Mouse (Mus musculus): ENCODE data around the gene Abtb1. TPM values are rescaled to one million over a fixed set of nuclear protein-coding genes. Genes with fewer than 3 reads are reported as not detected.
A peak's percentile ranks its signal among the peaks of the same experiment; 100 is the strongest.

Gene Abtb1
- polyA plus RNA-seq, 1 experiment from 2014 or later, result 31.6 TPM

DNA sequence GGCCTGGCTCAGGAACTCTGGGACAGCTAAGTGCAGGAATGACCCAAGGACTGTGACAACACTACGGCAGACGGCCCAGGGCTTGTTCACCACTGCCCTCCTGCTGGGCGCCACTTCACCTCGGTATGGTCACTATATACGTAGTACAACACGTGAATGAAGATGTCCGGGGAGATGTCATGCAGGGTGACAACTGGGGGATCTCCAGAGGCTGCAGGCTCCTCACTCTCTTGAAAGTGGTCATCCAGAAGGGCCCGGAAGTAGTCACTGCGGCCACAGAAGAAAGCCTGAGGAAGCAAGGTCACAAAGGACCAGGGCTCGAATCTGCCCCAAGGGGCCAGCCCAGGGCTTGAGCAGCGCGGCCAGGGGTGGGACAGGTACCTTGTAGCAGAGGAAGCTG, 3.8 kb downstream of the Abtb1 start:
- H3K36me3 ChIP-seq (ENCODE audit: control insufficient read depth, insufficient read depth), result peaks cover 25% of the 10 kb centered on the region
- 87% methylated on average over 12 of the region's 12 CpGs for WGBS

GRCm38 (mm10) chr6:88836178-88836819, 5.5 kb downstream of the Abtb1 start:
- no peak overlapping the region for H3K4me3 ChIP-seq (ENCODE audit: low read length)
- H3K27ac ChIP-seq (ENCODE audit: low read length), result no peak overlapping the region
- peaks cover 25% of the 10 kb centered on the region for H3K36me3 ChIP-seq (ENCODE audit: control insufficient read depth, insufficient read depth)
- H3K27me3 ChIP-seq (ENCODE audit: control insufficient read depth, insufficient read depth, low read length), result no peaks in the 10 kb centered on the region
- no peak for ATAC-seq (replicated peaks; ENCODE audit: extremely low read depth, insufficient read depth, low FRiP score)
- no peak overlapping the region for H3K9ac ChIP-seq (ENCODE audit: low read length)
- H3K9me3 ChIP-seq (replicated peaks; ENCODE audit: control insufficient read depth, low read length), result no peaks in the 10 kb centered on the region
- H3K4me2 ChIP-seq (ENCODE audit: low read depth, low read length), result no peak overlapping the region
- WGBS, result 78% methylated on average over 28 of the region's 28 CpGs
- H3K4me1 ChIP-seq (ENCODE audit: control insufficient read depth, insufficient read depth, low read length), result peaks cover 20% of the 10 kb centered on the region

More for the DNA sequence above, 3.8 kb downstream of the Abtb1 start:
- Histone ChIP-seq H3K27me3 (ENCODE audit: control insufficient read depth, insufficient read depth, low read length) (no peaks in the 10 kb centered on the region), H3K4me1 (ENCODE audit: control insufficient read depth, insufficient read depth, low read length) (peaks cover 19% of the 10 kb centered on the region), H3K4me3 (ENCODE audit: low read length) (no peak overlapping the region), H3K27ac (ENCODE audit: low read length) (no peak overlapping the region), H3K4me2 (ENCODE audit: low read depth, low read length) (no peak overlapping the region), H3K9me3 (replicated peaks; ENCODE audit: control insufficient read depth, low read length) (no peaks in the 10 kb centered on the region), H3K9ac (ENCODE audit: low read length) (no peak overlapping the region)
- no peak for ATAC-seq (replicated peaks; ENCODE audit: extremely low read depth, insufficient read depth, low FRiP score)

- no peak overlapping the region for H3K9ac ChIP-seq (ENCODE audit: low read length)
- H3K36me3 ChIP-seq (ENCODE audit: control insufficient read depth, insufficient read depth), result peaks cover 25% of the 10 kb centered on the region
- H3K27ac ChIP-seq (ENCODE audit: low read length), result no peak overlapping the region
- 72% methylated on average over 5 of the region's 5 CpGs for WGBS
- H3K27me3 ChIP-seq (ENCODE audit: control insufficient read depth, insufficient read depth, low read length), result no peaks in the 10 kb centered on the region
- no peak overlapping the region for H3K4me3 ChIP-seq (ENCODE audit: low read length)
- H3K9me3 ChIP-seq (replicated peaks; ENCODE audit: control insufficient read depth, low read length), result no peaks in the 10 kb centered on the region
- peaks cover 12% of the 10 kb centered on the region for H3K4me1 ChIP-seq (ENCODE audit: control insufficient read depth, insufficient read depth, low read length)
- H3K4me2 ChIP-seq (ENCODE audit: low read depth, low read length), result no peak overlapping the region
- ATAC-seq (replicated peaks; ENCODE audit: extremely low read depth, insufficient read depth, low FRiP score), result no peak
Measured at GRCm38 (mm10) chr6:88835047-88835446, 6.7 kb downstream of the Abtb1 start.

GRCm38 (mm10) chr6:88833340-88834140, 8.2 kb downstream of the Abtb1 start:
- ATAC-seq (replicated peaks; ENCODE audit: extremely low read depth, insufficient read depth, low FRiP score), result peak; percentile 30; the same call in 1 of the 2 replicates
- Histone ChIP-seq H3K9ac (ENCODE audit: low read length) (0 out of 2 replicates have a peak overlapping the region, but pooled peaks have one; percentile 7), H3K27ac (ENCODE audit: low read length) (peak overlapping the region; percentile 63), H3K27me3 (ENCODE audit: control insufficient read depth, insufficient read depth, low read length) (no peaks in the 10 kb centered on the region), H3K4me3 (ENCODE audit: low read length) (no peak overlapping the region), H3K36me3 (ENCODE audit: control insufficient read depth, insufficient read depth) (peaks cover 18% of the 10 kb centered on the region), H3K4me1 (ENCODE audit: control insufficient read depth, insufficient read depth, low read length) (peaks cover 12% of the 10 kb centered on the region), H3K4me2 (ENCODE audit: low read depth, low read length) (no peak overlapping the region), H3K9me3 (replicated peaks; ENCODE audit: control insufficient read depth, low read length) (no peaks in the 10 kb centered on the region)
- 57% methylated on average over 5 of the region's 5 CpGs for WGBS

- no peak overlapping the region for H3K9ac ChIP-seq (ENCODE audit: low read length)
- no peak overlapping the region for H3K4me3 ChIP-seq (ENCODE audit: low read length)
- peaks cover 12% of the 10 kb centered on the region for H3K4me1 ChIP-seq (ENCODE audit: control insufficient read depth, insufficient read depth, low read length)
- no peaks in the 10 kb centered on the region for H3K9me3 ChIP-seq (replicated peaks; ENCODE audit: control insufficient read depth, low read length)
- no peaks in the 10 kb centered on the region for H3K27me3 ChIP-seq (ENCODE audit: control insufficient read depth, insufficient read depth, low read length)
- no peak overlapping the region for H3K4me2 ChIP-seq (ENCODE audit: low read depth, low read length)
- H3K36me3 ChIP-seq (ENCODE audit: control insufficient read depth, insufficient read depth), result peaks cover 10% of the 10 kb centered on the region
- no peak for ATAC-seq (replicated peaks; ENCODE audit: extremely low read depth, insufficient read depth, low FRiP score)
- WGBS, result 74% methylated on average over 5 of the region's 5 CpGs
- no peak overlapping the region for H3K27ac ChIP-seq (ENCODE audit: low read length)
Measured at GRCm38 (mm10) chr6:88832663-88833062, 9.1 kb downstream of the Abtb1 start.

DNA sequence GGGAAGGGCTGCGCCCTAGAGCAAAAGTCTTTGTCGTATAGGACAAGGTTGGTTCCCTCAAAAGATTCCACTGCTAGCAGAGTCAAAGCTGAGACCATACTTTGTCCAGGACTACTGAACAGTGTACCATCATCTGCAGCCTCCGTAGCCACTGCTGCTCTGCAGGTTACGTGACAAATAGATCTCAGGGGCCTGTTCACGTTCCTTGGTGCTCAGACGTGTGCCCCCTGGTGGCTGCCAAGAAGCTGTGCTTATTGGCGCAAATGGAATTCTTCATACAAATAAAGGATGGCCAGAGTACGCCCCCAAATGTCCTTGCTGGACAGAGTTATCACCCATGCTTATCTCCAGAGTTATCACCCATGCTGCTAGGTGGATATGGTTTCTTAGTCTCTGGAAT, 10.3 kb downstream of the Abtb1 start:
- 24% methylated on average over 8 of the region's 8 CpGs for WGBS
- H3K27me3 ChIP-seq (ENCODE audit: control insufficient read depth, insufficient read depth, low read length), result no peaks in the 10 kb centered on the region

GRCm38 (mm10) chr6:88830112-88830702, 11.6 kb downstream of the Abtb1 start:
- Histone ChIP-seq H3K4me2 (ENCODE audit: low read depth, low read length) (no peak overlapping the region), H3K9me3 (replicated peaks; ENCODE audit: control insufficient read depth, low read length) (no peaks in the 10 kb centered on the region), H3K9ac (ENCODE audit: low read length) (no peak overlapping the region), H3K36me3 (ENCODE audit: control insufficient read depth, insufficient read depth) (no peaks in the 10 kb centered on the region), H3K27ac (ENCODE audit: low read length) (no peak overlapping the region), H3K27me3 (ENCODE audit: control insufficient read depth, insufficient read depth, low read length) (no peaks in the 10 kb centered on the region), H3K4me3 (ENCODE audit: low read length) (no peak overlapping the region), H3K4me1 (ENCODE audit: control insufficient read depth, insufficient read depth, low read length) (peaks cover 24% of the 10 kb centered on the region)
- WGBS, result 90% methylated on average over 6 of the region's 6 CpGs
- ATAC-seq (replicated peaks; ENCODE audit: extremely low read depth, insufficient read depth, low FRiP score), result no peak

More for the DNA sequence above, 10.3 kb downstream of the Abtb1 start:
- no peak for ATAC-seq (replicated peaks; ENCODE audit: extremely low read depth, insufficient read depth, low FRiP score)
- no peak overlapping the region for H3K27ac ChIP-seq (ENCODE audit: low read length)
- H3K9ac ChIP-seq (ENCODE audit: low read length), result no peak overlapping the region
- H3K4me1 ChIP-seq (ENCODE audit: control insufficient read depth, insufficient read depth, low read length), result peaks cover 23% of the 10 kb centered on the region
- H3K36me3 ChIP-seq (ENCODE audit: control insufficient read depth, insufficient read depth), result 0 out of 2 replicates have a peak, but pooled peaks cover 6% of the 10 kb centered on the region
- no peaks in the 10 kb centered on the region for H3K9me3 ChIP-seq (replicated peaks; ENCODE audit: control insufficient read depth, low read length)
- no peak overlapping the region for H3K4me3 ChIP-seq (ENCODE audit: low read length)
- H3K4me2 ChIP-seq (ENCODE audit: low read depth, low read length), result no peak overlapping the region

DNA sequence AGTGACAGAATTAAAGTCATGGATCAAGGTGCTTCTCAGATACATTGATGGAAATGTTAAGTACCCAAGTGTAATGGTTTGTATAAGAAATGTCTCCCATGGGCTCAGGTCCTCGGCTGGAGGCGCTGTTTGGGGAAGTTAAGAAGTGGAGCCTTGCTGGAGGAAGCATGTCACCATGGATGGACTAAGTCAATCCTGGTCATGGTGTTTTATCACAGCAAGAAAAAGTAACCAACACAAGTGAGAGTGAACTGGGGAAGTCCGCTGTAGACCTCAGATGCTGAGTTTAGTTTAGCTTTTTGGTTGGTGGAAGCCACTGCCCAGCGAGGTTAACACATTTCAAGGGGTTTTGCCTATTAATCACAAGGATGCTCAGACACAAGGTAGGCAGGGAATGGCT, 12.2 kb downstream of the Abtb1 start:
- Histone ChIP-seq H3K27me3 (ENCODE audit: control insufficient read depth, insufficient read depth, low read length) (no peaks in the 10 kb centered on the region), H3K4me2 (ENCODE audit: low read depth, low read length) (no peak overlapping the region), H3K9ac (ENCODE audit: low read length) (no peak overlapping the region), H3K27ac (ENCODE audit: low read length) (no peak overlapping the region), H3K9me3 (replicated peaks; ENCODE audit: control insufficient read depth, low read length) (no peaks in the 10 kb centered on the region), H3K4me1 (ENCODE audit: control insufficient read depth, insufficient read depth, low read length) (peaks cover 24% of the 10 kb centered on the region), H3K36me3 (ENCODE audit: control insufficient read depth, insufficient read depth) (no peaks in the 10 kb centered on the region), H3K4me3 (ENCODE audit: low read length) (no peak overlapping the region)
- no peak for ATAC-seq (replicated peaks; ENCODE audit: extremely low read depth, insufficient read depth, low FRiP score)
- WGBS, result 81% methylated on average over 4 of the region's 4 CpGs
